Mouse (Mus musculus): ENCODE results near the gene Zfr2.
"Not testable (repeated sequence)": the region's sequence is repeated elsewhere in the genome, so short reads cannot be mapped to it uniquely, and the experiment has no call there.

The Zfr2 gene

DNA sequence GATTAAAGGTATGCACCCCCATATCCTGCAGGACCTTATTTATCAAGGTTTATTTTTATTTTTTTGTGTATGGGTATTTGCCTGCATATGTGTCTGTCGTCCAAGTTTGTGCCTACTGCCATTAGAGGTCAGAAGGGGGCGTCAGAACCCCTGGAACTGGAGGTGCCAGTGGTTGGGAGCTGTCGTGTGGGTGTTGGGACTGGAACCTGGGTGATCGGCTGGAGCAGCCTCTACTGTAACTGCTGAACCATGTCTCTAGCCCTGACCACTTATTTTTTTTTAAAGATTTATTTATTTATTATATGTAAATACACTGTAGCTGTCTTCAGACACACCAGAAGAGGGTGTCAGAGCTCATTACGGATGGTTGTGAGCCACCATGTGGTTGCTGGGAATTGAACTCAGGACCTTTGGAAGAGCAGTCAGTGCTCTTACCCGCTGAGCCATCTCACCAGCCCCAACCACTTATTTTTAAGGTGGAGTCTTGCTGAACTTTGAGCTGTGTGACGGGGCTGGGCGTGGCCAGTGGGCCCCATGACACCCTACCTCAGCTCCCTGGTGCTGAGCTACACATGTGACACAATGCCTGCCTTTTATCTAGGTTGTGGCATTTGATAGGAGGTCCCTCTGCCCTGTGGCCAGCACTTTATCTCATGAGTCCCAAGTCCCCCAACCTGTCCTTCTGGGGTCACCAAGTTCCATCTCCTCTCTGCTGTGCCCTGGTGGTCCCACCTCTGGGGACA is 29.8 kb upstream of the Zfr2 start:
- DNase-seq (ENCODE audit: low spot score in 2 of 2): no peak

DNA sequence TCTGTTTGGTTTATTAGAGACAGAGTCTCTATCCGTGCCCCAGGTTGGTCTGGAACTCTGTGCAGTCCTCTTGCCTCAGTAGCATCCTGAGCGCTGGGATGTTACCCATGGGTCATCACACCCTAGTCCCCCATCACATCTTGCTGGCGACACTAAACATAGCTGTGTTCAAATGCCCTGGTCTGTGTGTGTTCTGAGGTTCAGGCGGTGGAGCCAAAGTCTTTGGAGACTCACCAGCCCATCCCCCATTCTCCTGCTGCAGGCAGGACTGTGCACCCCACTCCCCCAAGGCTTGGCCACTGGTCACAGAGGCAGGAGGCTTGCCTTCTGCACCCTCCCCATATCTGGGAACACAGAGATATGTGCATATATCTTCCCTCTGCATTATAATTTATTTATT is 28.8 kb upstream of the Zfr2 start:
- DNase-seq (ENCODE audit: low spot score in 2 of 2): no peak

DNA sequence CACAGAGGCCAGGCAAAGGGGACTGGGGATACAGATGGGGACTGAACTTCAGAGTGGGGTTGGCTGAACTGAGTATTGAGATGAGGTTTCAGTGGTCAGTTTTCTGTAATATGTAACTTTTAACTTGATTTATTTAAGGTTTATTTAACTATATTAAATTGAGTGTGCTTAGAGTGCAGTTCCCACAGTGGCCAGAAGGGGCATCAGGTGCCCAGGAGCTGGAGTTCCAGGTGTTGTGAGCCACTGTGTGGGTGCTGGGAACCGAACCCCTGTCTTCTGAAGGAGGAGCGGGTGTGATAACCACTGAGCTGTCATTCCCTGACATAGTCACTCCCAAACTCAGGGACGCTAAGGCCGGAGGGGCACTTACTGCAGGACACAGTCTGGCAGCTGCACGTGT is 22.8 kb upstream of the Zfr2 start:
- no peak for DNase-seq (ENCODE audit: low spot score in 2 of 2)

DNA sequence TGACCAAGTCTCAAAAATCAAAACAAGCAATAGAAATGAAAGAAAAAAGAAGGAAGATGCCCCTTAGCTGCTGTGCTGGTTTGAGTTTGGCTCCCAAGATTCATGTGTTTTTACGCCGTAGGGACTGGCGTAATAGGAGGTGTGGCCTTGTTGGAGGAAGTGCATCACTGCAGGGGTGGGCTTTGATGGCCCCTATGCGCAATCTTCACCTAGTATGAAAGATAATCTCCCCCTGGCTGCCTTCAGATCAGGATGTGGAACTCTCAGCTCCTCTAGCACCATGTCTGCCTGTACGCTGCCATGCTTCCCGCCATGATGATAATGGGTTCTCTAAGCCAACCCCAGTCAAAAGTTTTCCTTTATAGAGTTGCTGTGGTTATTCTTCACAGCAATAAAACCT is 16.7 kb upstream of the Zfr2 start:
- no peak for DNase-seq (ENCODE audit: low spot score in 2 of 2)

DNA sequence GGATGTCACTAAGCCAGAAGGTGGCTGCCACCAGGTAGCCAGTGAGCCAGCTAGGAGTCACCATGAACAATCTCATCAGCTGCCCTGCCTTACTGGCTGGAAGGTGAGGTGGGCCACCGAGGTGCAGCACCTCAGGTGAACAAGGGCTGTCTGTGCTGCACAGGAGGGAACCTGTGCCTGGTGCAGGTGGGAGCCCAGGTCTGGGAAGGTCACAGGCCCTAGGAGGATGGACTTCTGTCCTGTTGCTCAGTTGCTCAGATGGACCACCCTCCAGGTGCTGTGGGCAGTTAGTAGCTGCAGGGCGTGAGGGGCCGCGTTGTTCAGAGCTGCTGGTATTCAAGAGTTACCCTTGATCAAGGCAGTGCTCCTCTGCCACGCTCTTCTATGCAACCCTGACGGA is 16.1 kb upstream of the Zfr2 start:
- no peak for DNase-seq (ENCODE audit: low spot score in 2 of 2)

DNA sequence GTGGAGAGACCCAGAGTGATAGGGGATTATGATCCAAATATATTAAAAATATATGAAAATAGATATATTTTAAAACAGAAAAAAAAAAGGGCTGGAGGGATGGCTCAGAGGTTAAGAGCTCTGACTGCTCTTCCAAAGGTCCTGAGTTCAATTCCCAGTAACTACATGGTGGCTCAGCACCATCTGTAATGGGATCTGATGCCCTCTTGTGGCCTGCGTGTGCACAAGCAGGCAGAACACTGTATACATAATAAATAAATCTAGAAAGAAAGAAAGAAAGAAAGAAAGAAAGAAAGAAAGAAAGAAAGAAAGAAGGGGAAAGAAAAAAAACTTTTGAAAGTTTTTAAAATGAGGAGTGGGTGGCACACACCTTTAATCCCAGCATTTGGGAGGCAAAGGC is 15.7 kb upstream of the Zfr2 start:
- not testable (repeated sequence) for DNase-seq (ENCODE audit: low spot score in 2 of 2)

DNA sequence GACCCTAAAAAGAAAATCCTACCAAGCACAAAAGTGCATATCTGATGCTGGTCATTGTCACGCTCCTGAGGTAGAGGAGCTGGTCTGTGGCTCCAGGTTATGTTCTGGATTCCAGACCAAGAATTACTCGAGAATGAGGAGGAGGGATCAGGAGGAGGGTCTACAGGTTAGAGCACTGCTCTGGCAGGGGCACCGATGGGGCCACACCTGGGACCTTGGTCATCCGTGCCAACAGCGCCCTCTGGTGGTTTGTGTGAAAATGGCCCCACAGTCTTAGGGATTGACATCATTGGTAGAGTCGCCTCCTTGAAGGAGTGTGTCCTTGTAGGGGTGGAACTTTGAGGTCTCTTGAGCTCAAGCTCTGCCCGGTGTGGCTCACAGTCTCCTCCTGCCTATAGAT is 15.0 kb upstream of the Zfr2 start:
- DNase-seq (ENCODE audit: low spot score in 2 of 2): peak in 1 of 2 experiments; percentile 48

DNA sequence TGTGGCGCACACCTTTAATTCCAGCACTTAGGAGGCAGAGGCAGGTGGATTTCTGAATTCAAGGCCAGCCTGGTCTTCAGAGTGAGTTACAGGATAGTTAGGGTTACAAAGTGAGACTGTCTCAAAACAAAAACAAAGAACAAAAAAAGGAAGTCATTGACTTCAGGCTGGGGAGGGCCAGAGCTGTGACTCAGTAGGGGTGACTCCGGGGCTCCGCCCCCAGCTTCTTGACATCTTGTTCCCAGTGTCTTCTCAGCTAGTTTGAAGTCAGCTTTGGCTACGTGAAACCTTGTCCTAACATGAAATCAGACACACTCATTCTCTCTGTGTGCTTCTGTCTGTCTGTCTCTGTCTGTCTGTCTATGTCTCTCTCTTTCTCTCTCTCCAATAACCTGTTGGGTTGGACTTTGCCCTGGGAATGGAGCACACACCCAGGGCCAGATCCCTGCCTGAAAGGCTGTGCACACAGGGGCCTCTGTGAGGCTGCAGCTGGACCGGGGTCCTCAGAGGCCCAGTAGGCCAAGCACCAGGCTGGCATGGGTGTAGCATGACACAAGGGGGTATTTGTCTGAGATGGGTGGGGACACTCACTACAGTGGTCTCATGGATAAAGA is 11.4 kb upstream of the Zfr2 start:
- DNase-seq (ENCODE audit: low spot score in 2 of 2): no peak

DNA sequence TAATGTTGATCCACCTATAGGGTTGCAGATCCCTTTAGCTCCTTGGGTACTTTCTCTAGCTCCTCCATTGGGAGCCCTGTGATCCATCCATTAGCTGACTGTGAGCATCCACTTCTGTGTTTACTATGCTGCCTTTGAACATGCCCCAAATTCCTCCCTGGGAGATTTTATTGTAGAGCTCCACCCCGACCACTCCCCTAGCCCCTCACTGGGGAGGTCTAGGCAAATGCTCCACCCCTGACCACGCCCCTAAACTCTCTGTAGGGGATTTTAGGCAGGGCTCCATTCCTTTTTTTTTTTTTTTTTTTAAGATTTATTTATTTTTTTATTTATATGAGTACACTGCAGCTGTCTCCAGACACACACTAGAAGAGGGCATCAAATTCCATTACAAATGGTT is 9.2 kb upstream of the Zfr2 start:
- DNase-seq (ENCODE audit: low spot score in 2 of 2): not testable (repeated sequence)

DNA sequence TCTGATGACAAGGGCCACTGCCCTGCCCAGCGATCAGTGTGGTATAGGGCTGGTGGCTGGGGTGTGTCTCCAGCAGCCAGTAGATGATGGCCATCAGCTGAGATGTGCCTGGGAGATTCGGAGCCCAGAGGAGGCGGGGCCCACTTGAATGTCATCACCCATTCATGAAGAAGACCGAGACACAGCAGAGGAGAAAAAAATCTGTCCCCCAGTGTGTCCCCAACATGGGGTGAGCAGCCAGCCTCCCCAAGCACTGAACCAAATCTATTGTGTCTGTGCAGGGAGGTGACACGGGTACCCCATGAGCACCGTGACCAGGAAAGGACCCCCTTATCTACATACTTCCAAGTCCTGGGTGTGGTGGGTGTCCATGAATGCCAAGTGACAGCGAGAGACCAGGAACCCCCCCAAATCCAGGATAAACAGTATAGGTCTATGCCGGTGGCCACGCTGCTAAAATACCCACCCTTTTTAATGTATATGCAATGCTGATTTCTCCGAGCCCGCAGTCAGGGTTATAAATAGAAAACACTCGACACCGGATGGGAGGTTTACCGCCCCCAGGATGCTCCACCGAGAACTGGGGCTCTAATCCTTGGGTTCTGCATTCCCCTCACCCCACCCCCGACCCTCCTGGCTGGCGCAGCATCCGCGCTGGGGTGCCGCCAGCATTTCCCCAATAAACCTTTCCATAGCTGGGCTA is 3.1 kb upstream of the Zfr2 start:
- DNase-seq (ENCODE audit: low spot score in 2 of 2): no peak

DNA sequence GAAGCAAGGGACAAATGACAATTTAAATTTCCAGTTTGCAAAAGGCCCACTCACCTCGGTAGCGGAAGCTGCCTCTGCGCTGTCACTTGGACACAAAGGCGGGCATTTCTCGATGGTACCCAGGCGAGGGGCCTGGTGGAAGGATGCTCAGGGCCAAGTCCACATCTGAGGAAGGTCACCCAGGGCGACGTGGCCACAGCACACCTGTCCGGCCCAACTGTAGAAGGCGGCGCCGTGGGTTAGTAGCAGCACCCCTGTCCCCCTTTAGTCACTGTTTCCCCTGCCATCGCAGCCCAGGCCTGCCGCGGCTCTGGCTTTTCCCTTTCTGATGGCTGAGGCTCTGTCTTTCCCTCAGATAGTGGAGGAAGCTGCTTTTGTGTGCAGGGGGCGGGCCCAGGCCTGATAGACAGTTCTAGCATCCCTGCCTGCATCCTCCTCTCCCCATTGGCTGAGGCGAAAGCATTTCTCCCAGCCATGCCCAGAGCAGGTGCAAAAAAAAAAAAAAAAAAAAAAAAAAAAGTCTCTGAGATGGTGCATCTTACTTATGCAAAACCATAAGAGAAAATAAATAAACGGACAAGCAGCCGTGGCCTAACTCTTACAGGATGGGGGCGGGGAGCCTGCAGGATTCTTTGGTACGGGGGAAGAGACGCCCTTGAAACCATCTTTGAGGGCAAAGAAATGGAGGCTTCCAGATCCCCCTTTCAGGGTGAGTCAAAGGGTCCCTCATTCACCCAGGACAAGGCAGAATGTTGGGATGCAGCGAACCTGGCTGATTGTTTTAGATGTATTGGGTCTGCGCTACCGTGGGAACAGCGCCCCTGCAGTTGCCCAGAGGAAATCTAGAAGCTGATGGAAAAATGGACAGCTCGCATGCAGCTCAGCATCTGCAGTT is 2.3 kb upstream of the Zfr2 start, which contains the start of gene Atcay:
Gene Atcay (minus strand): TSS at position 396 of the 895 bp plus-strand sequence.
- DNase-seq (ENCODE audit: low spot score in 2 of 2): peak; percentile 65 to 78

DNA sequence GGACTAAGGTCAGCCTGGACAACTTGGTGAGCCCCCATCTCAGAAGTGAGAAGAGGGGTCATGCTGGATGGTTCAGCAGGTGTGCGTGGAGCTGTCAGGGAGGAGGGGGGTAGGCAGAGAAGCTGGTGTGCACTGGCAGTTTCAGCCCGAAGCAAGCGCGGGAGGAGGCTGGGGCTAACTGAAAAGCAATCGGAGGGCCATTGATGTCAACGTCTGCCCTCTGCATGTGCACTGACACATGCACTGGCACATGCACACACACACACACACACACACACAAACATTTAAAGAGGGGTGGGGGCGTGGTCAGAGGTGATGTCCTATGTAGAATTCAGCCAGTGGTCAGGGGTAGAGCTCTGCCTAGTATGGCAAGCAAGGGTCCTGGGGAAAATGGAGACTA is 1.5 kb upstream of the Zfr2 start:
- no peak for DNase-seq (ENCODE audit: low spot score in 2 of 2)

DNA sequence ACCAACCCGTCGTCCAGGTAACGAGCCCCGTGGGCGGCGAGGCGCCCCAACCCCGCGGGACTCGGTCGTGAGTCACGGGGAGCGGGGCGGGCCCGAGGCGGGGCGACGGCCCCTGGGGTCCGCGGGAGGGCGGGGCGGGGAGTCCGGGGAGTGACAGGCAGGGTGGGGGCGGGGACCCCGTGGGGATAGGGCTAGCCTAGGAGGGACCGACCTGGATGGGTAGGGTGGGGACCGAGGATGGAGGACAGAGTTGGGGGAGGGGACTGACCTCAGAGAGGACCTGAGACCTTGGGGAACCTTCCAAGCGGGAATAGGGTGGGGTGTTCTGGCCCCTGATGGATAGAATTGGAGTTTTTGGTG is 251 bp downstream of the Zfr2 start:
- no peak for DNase-seq (ENCODE audit: low spot score in 2 of 2)

DNA sequence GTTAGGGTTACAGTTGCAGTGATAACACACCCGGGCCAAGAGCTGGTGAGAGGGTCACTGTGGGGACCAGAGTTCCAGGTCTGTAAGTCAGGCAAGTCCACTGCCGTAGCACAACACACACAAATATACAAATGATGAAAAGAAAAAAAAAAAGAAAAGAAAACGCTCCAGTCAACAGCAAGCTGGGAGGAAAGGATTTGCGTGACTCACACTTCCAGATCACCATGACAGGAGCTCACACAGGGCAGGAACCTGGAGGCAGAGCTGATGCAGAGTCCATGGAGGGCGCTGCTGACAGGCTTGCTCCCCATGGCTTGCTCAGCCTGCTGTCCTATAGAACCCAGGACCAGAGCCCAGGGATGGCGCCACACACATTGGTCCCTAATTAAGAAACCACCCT is 1.3 kb downstream of the Zfr2 start:
- no peak for DNase-seq (ENCODE audit: low spot score in 2 of 2)

DNA sequence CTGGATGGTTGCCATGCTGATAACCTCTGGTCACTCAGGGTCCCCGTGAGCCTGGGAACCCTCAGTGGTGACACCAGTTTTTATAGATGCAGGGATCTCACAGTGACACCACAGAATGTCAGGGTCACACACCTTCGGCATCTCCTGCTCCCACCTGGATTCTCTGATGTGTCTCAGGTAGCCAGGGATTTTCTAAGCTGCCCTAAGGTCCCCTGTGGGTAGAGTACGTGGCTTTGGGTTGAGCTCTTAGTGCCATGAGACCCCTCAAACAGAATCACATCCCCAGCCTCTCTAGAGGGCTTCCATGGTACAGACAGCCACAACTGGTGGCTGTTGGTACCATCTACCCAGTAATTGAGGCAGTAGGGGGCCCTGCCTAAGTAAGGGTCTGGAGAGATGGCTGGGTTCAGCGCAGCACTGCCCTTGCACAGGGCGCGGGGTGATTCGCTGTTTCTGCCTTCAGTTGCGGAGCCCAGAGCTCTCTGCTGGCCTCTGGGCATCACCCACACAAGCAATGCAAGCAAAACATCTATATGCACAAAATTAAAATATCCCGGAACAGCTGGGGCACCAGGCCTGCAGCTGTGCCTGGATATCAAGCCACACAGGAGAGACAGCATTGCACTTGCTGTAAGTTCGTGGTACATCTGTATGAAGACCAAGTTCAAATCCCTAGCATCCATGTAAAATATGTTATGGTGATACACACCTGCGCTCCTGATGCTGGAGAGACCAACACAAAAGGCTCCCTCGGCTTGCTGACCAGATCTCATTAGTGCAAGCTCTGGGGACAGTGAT is 3.7 kb downstream of the Zfr2 start:
- no peak for DNase-seq (ENCODE audit: low spot score in 2 of 2)

DNA sequence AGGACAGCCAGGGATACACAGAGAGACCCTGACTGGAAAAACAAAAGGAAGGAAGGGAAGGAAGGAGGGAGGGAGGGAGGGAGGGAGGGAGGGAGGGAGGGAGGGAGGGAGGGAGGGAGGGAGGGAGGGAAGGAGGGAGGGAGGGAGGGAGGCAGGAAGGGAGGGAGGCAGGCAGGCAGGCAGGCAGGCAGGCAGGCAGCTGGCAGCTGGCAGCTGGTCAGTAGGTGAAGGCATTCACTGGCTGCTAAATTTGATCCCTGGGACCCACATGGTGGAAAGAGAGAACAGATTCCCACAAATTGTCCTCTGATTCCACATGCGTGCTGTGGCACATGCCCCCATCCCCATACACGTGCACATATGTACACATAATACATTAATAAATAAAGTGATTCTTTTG is 5.7 kb downstream of the Zfr2 start:
- DNase-seq (ENCODE audit: low spot score in 2 of 2): no peak

DNA sequence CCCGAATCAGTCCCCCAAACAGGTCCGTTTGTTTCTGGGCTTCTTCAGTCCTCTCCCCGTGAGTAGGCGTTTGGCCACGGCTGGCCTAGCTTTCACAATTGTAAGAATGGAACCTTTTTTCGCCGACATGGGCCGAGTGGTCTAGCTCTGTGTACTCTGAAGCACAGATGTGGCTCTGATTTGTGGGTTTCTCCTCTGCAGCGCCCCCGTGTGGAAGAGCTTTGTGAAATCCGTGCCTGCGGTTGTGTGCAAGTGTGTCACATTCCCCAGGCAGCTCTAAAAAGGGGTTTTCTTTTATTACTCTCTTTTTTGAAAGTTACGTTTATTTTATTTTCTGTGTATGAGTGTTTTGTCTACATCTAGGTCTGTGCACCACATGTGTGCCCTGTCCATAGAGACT is 7.9 kb downstream of the Zfr2 start:
- DNase-seq (ENCODE audit: low spot score in 2 of 2): no peak

DNA sequence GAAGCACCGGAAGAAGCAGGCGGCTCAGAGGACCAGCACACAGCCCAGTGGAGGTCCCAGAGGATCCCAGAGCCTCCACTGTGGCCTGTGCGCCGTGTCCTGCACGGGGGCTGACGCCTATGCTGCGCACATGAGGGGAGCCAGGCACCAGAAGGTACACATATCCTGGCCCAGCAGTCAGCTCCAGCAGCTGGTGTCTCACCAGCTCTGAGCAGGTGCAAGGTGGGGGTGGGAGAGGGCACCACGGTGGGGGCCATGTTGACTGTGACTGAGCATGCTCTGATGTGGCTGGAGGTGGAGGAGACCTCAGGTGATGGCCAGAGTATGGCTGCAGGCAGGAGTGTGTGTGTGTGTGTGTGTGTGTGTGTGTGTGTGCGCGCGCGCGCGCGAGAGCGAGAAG is 9.1 kb downstream of the Zfr2 start:
- no peak for DNase-seq (ENCODE audit: low spot score in 2 of 2)

DNA sequence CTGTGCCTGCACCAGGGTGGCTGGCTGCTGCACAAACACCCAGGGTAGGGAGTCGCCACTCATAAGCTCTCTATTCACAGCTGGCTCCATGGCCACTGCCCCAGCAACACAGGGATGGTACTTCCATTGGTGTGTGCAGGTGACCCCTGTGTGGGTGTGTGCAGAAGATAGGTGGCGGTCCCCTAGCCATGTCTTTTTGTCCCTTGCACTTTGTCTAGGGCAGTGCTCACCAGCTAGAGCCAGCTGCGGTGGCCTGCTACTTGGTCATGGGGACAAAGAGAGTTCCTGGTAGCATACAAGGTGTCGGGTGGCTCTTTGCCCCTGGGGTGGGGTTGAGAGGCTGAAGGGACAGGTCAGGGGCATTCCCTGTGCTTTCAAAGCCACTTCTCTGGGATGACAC is 11.2 kb downstream of the Zfr2 start:
- no peak for DNase-seq (ENCODE audit: low spot score in 2 of 2)

DNA sequence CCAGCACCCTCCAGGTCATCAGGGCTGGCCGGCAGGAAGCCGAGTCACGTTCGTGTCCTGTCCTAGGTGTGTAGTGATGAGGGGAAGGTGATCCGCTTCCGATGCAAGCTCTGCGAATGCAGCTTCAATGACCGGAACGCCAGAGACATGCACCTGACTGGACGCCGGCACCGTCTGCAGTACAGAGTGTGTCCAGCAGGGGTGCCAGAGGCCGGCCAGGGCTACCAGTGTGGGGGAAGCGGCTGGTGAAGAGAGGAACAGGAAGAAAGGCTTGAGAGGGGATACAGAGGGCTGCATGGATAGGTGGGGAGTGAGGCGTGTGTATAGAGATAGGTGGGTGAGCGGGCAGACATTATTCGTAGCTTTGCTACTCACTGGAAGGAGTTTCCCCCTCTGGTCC is 11.6 kb downstream of the Zfr2 start:
- DNase-seq (ENCODE audit: low spot score in 2 of 2): peak in 1 of 2 experiments; percentile 78

DNA sequence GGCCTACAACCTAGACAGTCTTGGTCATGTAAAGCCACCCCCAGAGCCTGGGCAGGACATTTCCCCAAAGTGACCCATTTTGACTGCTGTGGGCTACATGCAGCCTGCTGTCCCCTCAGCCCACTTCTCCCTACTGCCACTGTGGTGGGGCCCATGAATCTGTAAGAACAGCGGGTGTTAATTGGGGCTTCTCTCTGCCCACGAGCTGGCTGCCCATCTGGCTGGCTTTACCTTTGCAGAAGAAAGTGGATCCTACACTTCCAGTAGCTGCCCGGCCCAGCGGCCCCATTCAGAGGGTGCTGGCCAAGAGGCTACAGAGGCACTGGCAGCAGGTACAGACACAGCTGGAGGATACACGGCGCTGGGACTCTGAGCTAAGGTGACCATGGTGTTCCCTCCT is 12.2 kb downstream of the Zfr2 start:
- no peak for DNase-seq (ENCODE audit: low spot score in 2 of 2)
